ENCODE assay signal across 20 mouse cellular contexts in genomic region chr16:37458592-37459532, GRCm38 (mm10).
DNase-seq lines count a peak whose midpoint lies in the region; ATAC-seq and TF ChIP-seq lines count a peak whose summit lies in the region.
"Had no signal": no experiment of that assay in that cellular context is flagged by ENCODE, and none has a peak within 500 bp of the region (broad histone marks: within the 10 kb centered on the region; RNA-seq: fewer than 3 reads in every experiment).

No protein-coding gene starts in this region.

- WGBS in intestine, embryonic 16.5 days: 86% methylated on average over 4 of the region's 4 CpGs

- peak overlapping the region; percentile 46 for H3K27ac ChIP-seq in layer of hippocampus, adult 2 months
- H3K27ac ChIP-seq in intestine, embryonic 16.5 days (ENCODE audit: low read length): no peak overlapping the region
- H3K27ac ChIP-seq: gastrocnemius, adult 2 months; hindbrain, embryonic 12.5 days; kidney, postnatal 0 days; midbrain, embryonic 12.5 days had no signal

- H3K9ac ChIP-seq in intestine, embryonic 16.5 days (ENCODE audit: low read depth, low read length): no peak overlapping the region
- H3K9ac ChIP-seq: hindbrain, embryonic 12.5 days; liver, postnatal 0 days; midbrain, embryonic 12.5 days had no signal

- no peak for ATAC-seq in intestine, embryonic 16.5 days
- no peak for ATAC-seq in megakaryocyte-erythroid progenitor cell, adult 5-6 weeks (replicated peaks; ENCODE audit: low FRiP score, low TSS enrichment, poor library complexity, severe bottlenecking)
- ATAC-seq: activated CD4-positive, CD25-positive, alpha-beta regulatory T cell, adult 4 months; inflammation-experienced regulatory T-cells, adult 6 months; liver, postnatal 0 days had no signal

- H3K4me3 ChIP-seq in layer of hippocampus, adult 2 months: no peak overlapping the region
- no peak overlapping the region for H3K4me3 ChIP-seq in intestine, embryonic 16.5 days (ENCODE audit: low read length)
- H3K4me3 ChIP-seq: gastrocnemius, adult 2 months; hindbrain, embryonic 12.5 days; midbrain, embryonic 12.5 days had no signal

- H3K27me3 ChIP-seq in intestine, embryonic 16.5 days (replicated peaks; ENCODE audit: control insufficient read depth, insufficient read depth, low read length): no peaks in the 10 kb centered on the region
- H3K27me3 ChIP-seq: hindbrain, embryonic 12.5 days; midbrain, embryonic 12.5 days had no signal

- no peak overlapping the region for H3K4me2 ChIP-seq in intestine, embryonic 16.5 days (ENCODE audit: low read depth, low read length)
- H3K4me2 ChIP-seq: hindbrain, embryonic 12.5 days; liver, embryonic 11.5 days; midbrain, embryonic 12.5 days had no signal

- no peaks in the 10 kb centered on the region for H3K4me1 ChIP-seq in intestine, embryonic 16.5 days (ENCODE audit: control insufficient read depth, insufficient read depth, low read length)
- H3K4me1 ChIP-seq: hindbrain, embryonic 12.5 days; midbrain, embryonic 12.5 days had no signal

- H3K36me3 ChIP-seq in intestine, embryonic 16.5 days (ENCODE audit: control insufficient read depth, insufficient read depth, low read length): no peaks in the 10 kb centered on the region
- H3K36me3 ChIP-seq: hindbrain, embryonic 12.5 days; midbrain, embryonic 12.5 days had no signal

- no peak for DNase-seq in layer of hippocampus, adult 2 months (ENCODE audit: low spot score in 2 of 2)
- no peak for DNase-seq in layer of hippocampus, adult 8-10 months (ENCODE audit: low spot score in 2 of 2)
- peak; percentile 49 for DNase-seq in cerebellum, adult 11 months
- DNase-seq in cerebellum, adult 9-10 months: peak; percentile 91
- no peak for DNase-seq in frontal cortex, postnatal 36 days (ENCODE audit: low spot score in 2 of 2)
- DNase-seq: adrenal gland, adult 8-10 months; gastrocnemius, adult 2 months; kidney, adult 2 months; liver, postnatal 0 days; lung, postnatal 10 days; right cerebral cortex, postnatal 14 days; thymus, postnatal 14 days had no signal

- TF ChIP-seq CTCF in layer of hippocampus, adult 2 months (conservative IDR thresholded peaks at IDR 0.05): no peak

- no peaks in the 10 kb centered on the region for H3K9me3 ChIP-seq in intestine, embryonic 16.5 days (ENCODE audit: control insufficient read depth, low read length)
- H3K9me3 ChIP-seq: hindbrain, embryonic 12.5 days; midbrain, embryonic 12.5 days had no signal

Comparison
In these comparisons a context has a peak if more than half of its experiments do, and no peak if none do; other contexts are left out.
1. DNase-seq: peak in cerebellum, adult 11 months (single experiment) and cerebellum, adult 9-10 months (single experiment); none in layer of hippocampus, adult 2 months (0 of 2), layer of hippocampus, adult 8-10 months (0 of 2) and frontal cortex, postnatal 36 days (0 of 2).